Mouse (Mus musculus): ENCODE data around the gene Olfr1260.

- no peak for TF ChIP-seq CTCF (IDR thresholded peaks at IDR 0.05; ENCODE audit: borderline replicate concordance, extremely low read depth, insufficient read depth, insufficient read length)
- no peak for TF ChIP-seq POLR2A (IDR thresholded peaks at IDR 0.05; ENCODE audit: borderline replicate concordance, extremely low read depth, insufficient read depth, insufficient read length, poor library complexity, severe bottlenecking)
Observed at GRCm38 (mm10) chr2:89927009-89927408, 47.1 kb upstream of the Olfr1260 start, which contains the start of gene Olfr1258.
